Mouse (Mus musculus): ENCODE measurements around the gene Gm17387.

Gm17387 gene

GRCm38 (mm10) chr7:141047581-141048225, 18.8 kb downstream of the Gm17387 start:
- peak; percentile 91 to 94 for DNase-seq (ENCODE audit: low spot score in 2 of 2)

GRCm38 (mm10) chr7:141048226-141049218, 19.6 kb downstream of the Gm17387 start:
- DNase-seq (ENCODE audit: low spot score in 2 of 2) = peak; percentile 91 to 94

DNA sequence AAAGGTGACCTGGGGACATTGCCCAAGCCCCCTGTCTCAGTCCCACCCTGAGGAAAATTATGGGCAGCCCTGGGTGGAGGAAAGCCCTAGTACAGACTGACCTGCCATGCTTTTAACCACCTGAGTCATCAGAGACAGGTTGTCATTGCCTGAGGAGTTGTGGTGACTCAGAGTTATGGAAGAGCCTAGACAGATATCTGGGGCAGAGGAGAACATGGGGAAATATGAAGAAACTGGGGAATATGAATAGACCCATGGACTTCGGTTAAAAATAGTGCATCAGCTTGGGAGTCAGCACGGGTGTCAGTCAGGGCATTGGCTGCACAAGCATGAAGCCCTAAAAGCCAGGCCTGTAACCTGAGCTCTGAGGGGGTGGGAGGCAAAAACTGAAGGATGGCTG, 20.4 kb downstream of the Gm17387 start:
- no peak for DNase-seq (ENCODE audit: low spot score in 2 of 2)

DNA sequence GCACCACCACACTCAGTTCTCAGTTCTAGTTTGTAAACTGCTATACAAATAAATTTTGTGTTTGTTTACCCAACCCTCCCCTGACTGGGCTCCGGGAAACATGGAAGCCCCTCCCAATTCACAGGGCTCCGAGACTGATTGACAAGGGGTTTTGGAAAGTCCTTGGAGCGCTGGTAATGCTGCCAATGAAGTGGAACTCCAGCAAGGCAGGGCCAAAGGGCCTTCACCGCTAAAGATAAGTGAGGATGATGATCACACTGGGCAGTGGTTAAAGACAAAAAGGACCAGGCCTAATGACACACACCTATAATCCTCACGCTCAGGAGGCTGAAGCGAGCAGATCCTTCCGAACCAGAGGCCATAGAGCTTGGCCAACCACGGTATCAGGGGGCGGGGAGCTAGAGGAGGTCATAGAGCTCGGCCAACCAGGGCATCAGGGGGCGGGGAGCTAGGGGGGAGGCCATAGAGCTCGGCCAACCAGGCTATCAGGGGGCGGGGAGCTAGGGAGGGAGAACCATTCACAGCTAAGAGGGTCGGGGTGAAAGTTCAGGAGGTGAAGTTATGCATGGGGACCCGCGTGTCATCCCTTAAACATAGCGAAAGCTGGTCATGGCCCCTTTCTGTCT, 22.2 kb downstream of the Gm17387 start:
- no peak for DNase-seq (ENCODE audit: low spot score in 2 of 2)

DNA sequence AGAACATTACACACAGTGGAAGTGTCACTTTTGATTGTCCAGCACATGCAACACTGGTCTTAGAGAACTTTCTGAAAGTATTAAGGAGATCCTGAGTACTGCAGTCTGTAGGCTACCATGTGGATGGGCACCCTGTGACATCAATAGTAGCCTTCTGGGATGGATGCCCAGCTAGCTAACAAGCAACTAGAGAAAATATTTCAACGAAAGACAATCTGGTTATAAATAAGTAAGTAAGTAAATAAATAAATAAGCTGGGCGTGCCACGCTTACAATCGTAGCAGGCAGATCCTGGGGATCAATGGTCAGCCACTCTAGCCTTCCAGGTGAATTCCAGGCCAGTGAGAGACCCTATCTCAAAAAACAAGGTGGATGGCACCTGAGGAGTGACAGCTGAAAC, 23.1 kb downstream of the Gm17387 start:
- no peak for DNase-seq (ENCODE audit: low spot score in 2 of 2)

GRCm38 (mm10) chr7:141052421-141052820, 23.5 kb downstream of the Gm17387 start:
- no peak for DNase-seq (ENCODE audit: low spot score in 2 of 2)

DNA sequence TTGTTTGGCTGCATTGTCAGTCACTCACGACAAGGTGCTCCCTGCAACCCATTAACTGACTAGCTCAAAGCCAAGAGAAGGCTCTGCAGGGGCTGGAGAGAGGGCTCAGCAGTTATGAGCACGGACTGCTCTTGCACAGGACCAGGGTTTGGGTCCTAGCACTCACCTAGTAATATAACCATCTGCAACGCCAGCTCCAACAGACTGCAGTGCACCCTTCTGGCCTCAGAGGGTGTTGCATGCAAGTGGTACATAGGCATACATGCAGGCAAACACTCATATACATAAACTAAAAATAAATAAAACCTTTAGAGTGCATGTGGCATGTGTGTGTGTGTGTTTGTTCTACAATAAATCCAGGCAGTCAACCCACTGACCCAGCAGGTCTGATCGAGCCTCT, 26.9 kb downstream of the Gm17387 start:
- no peak for DNase-seq (ENCODE audit: low spot score in 2 of 2)

DNA sequence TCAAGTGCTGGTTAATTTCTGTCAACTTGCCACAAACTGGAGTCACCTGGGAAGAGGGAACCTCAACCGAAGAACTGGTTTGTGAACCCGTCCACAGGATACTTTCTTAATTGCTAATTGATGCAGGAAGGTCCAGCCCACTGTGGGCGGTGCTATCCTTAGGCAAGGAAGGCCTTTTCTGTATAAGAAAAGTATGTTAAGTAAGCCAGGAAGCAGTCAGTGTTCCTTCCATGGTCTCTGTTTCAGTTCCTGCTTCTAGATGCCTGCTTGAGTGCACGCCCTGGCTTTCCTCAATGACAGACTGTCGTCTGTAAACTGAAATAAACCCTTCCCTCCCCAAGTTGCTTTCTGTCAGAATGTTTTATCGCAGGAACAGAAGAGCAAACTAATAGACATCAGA, 28.0 kb downstream of the Gm17387 start:
- DNase-seq (ENCODE audit: low spot score in 2 of 2) = no peak

- no peak for DNase-seq (ENCODE audit: low spot score in 2 of 2)
Measured at GRCm38 (mm10) chr7:141057541-141057940, 28.6 kb downstream of the Gm17387 start.

GRCm38 (mm10) chr7:141058601-141059341, 29.8 kb downstream of the Gm17387 start:
- no peak for DNase-seq (ENCODE audit: low spot score in 2 of 2)

GRCm38 (mm10) chr7:141059929-141060328, 31.0 kb downstream of the Gm17387 start:
- no peak for DNase-seq (ENCODE audit: low spot score in 2 of 2)

DNA sequence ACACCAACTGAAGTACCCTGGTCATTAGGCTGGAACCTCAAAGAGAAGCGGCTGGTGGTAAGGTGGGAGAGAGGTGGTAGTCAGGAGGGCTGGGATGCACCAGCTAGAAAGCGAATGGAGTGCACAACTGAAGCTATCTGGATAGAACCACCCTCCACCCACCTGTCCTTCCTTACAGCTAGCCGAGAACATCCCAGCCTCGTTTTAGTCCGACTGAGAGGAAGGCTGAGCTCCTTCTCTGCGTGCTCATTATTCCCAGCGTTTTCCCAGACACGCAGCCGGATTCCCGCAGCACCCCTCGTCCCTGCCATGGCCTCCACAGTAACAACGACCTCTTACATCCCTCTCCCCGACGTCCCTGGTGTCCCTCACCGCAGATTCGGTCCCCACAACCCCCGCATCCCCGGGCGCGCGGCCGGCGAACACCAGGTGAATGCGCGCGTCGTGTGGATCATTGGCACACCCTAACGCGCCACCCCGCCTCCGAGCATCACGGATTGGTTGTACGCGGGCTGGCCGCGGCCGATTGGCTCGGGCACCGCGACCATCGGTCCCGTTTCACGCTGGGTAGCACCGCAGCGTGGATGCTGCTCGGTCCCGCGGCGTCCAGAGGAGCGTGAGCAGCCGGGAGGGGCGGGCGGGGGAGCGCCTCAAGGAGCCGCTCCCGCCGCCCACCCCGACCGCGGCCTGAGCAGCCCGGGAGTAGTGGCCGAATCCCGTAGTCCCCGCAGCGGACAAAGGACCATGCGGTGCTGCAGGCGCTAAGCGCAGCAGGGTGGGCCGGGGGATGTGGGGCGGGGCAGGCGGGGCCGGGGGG, 31.7 kb downstream of the Gm17387 start, which contains the start of gene B4galnt4:
Gene B4galnt4 (plus strand): TSS at position 679 of the 817 bp plus-strand sequence.
- peak; percentile 25 to 62 for DNase-seq (ENCODE audit: low spot score in 2 of 2)

GRCm38 (mm10) chr7:141061269-141061692, 32.4 kb downstream of the Gm17387 start:
- DNase-seq (ENCODE audit: low spot score in 2 of 2) = no peak

- DNase-seq (ENCODE audit: low spot score in 2 of 2) = no peak
Measured at GRCm38 (mm10) chr7:141062525-141062924, 33.6 kb downstream of the Gm17387 start.

DNA sequence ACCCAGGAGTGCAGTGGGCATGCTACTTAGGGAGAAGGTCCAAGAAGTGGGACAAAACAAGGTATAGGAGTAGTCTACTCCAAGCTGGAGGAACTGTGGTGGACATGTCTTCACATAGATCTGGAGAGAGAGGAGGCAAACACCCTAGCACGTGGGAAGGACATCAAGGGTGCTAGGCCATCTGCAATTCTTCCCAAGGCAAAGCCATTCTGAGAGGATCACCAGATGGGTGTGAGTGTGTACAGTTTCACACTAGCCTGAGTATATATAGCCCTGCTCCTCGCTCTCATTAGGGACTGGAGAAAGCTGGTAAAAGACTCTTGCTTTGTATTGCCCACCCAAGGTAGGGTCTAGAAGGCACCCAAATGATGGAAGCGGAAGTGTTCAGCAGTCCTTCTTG, 34.4 kb downstream of the Gm17387 start:
- DNase-seq (ENCODE audit: low spot score in 2 of 2) = no peak

- DNase-seq (ENCODE audit: low spot score in 2 of 2) = no peak
Measured at GRCm38 (mm10) chr7:141064175-141064574, 35.2 kb downstream of the Gm17387 start.

DNA sequence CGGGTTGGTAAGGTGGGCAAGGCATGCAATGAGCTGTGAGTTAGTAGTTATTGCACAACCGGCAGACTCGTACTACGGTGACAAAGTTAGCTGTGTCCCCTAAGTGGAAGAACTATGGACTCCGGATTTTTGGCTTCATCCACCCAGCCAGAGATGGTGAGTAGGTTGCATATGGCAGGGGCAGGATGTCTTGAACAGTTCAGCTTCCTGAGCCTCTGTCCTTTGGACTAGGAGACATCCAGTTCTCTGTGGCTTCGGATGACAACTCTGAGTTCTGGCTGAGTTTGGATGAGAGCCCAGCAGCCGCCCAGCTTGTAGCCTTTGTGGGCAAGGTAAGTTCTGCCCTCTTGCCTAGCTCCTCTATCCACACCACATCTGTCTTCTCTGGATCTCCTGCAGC, 35.6 kb downstream of the Gm17387 start:
- no peak for DNase-seq (ENCODE audit: low spot score in 2 of 2)

DNA sequence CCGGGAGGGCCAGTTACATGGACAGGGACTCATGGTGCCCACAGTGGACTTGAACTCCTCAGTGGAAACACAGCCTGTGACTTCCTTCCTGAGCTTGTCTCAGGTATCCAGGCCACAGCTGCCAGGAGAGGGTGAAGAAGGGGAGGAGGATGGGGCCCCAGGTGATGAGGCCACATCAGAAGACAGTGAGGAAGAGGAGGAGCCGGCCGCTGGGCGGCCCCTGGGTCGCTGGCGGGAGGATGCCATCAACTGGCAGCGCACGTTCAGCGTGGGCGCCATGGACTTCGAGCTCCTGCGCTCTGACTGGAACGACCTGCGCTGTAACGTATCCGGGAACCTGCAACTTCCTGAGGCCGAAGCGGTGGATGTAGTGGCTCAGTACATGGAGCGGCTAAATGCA, 39.4 kb downstream of the Gm17387 start:
- no peak for DNase-seq (ENCODE audit: low spot score in 2 of 2)

- DNase-seq (ENCODE audit: low spot score in 2 of 2) = peak; percentile 29 to 54
Measured at GRCm38 (mm10) chr7:141070058-141070862, 41.3 kb downstream of the Gm17387 start.
